Mouse (Mus musculus): ENCODE measurements around the gene Ncor2.
"Not testable (repeated sequence)": the region's sequence is repeated elsewhere in the genome, so short reads cannot be mapped to it uniquely, and the experiment has no call there.

DNA sequence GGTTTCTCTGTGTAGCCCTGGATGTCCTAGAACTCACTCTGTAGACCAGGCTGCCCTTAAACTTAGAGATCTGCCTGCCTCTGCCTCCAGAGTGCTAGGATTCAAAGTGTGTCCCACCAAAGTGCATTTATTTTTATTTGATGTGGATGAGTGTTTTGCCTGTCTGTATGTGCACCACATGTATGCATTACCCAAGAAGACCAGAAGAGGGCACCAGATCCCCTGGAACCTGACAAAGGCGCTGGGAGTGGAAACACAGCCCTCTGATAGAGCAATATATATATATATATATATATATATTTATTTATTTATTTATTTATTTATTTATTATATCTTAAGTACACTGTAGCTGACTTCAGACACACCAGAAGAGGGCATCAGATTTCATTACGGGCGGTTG lies 25.9 kb upstream of the Ncor2 start:
- TF ChIP-seq CTCF (IDR thresholded peaks at IDR 0.05; ENCODE audit: low read depth, low read length) = peak; percentile 4; the same call in 1 of the 2 replicates
- TF ChIP-seq POLR2A (IDR thresholded peaks at IDR 0.05; ENCODE audit: extremely low read depth, insufficient read depth, low read length) = not testable (repeated sequence)
